Mouse (Mus musculus): ENCODE measurements around the gene B230118H07Rik.

DNA sequence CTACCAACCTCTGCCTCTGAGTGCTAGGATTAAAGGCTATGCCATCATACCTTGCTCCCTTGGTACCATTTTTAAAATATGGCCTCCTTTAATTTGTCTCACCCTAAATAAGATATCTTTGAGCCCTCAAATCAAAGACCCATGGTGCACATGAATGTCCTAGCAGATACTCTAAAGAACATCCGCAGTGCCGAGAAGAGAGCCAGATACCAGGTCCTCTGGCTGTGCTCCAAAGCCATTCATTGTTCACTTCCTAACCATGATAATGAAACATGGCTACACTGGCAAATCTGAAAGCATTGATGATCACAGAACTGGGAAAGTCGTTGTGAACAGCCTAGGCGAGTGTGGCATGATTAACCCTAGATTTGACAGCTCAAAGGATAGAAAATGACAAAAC lies 43.7 kb upstream of the B230118H07Rik start:
- TF ChIP-seq CTCF (IDR thresholded peaks at IDR 0.05; ENCODE audit: control insufficient read depth, insufficient read depth, low read length): no peak
- no peak for TF ChIP-seq POLR2A (IDR thresholded peaks at IDR 0.05; ENCODE audit: borderline replicate concordance, control insufficient read depth, low read depth, low read length)
